Mouse (Mus musculus): ENCODE results near the gene Gm5800. TPM values are rescaled to one million over a fixed set of nuclear protein-coding genes. Genes with fewer than 3 reads are reported as not detected.
"Not testable (repeated sequence)": the region's sequence is repeated elsewhere in the genome, so short reads cannot be mapped to it uniquely, and the experiment has no call there.

Gm5800 gene
- not detected in 2 replicates for polyA plus RNA-seq (2014; fragmentation: Nextera tagmentation; extraction: Ambion mirVana)

DNA sequence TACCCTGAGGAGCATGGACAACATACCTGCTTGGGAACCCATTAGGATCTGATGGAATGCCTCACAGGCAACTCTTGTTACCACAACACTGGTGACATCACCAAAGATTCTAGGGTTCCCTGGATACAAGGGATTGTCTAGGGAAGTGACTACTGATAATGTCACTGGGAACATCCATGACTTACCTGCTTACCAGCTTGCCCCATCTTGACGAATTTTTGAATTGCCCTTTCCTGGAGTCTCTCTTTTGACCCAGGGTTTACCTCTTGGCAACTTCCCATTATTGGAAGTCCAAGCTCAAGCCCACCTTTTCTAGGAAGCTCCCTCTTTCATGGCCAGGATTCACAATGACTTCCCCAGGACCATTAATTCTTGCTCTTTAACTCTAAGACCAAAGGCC is at the start of gene Gm5800:
Gm5800 (minus strand) TSS at position 101 of the 400 bp plus-strand sequence.
- DNase-seq (no peak), ATAC-seq (ENCODE audit: low FRiP score, low TSS enrichment) (no peak)
- WGBS = 68% methylated on average over 1 of the region's 1 CpGs
- Histone ChIP-seq H3K9ac (replicated peaks; ENCODE audit: low read length) (no peak within 1 kb of the TSS), H3K27me3 (ENCODE audit: control insufficient read depth, insufficient read depth, low read length) (no peaks in the 10 kb centered on the region), H3K4me2 (ENCODE audit: low read length) (no peak within 1 kb of the TSS), H3K9me3 (ENCODE audit: control insufficient read depth, low read length) (no peaks in the 10 kb centered on the region), H3K27ac (replicated peaks; ENCODE audit: low read depth, low read length) (no peak within 1 kb of the TSS), H3K4me1 (ENCODE audit: control insufficient read depth, insufficient read depth, low read length) (no peaks in the 10 kb centered on the region), H3K36me3 (ENCODE audit: control insufficient read depth, insufficient read depth, low read length) (no peaks in the 10 kb centered on the region), H3K4me3 (replicated peaks; ENCODE audit: low read depth, low read length) (no peak within 1 kb of the TSS)

DNA sequence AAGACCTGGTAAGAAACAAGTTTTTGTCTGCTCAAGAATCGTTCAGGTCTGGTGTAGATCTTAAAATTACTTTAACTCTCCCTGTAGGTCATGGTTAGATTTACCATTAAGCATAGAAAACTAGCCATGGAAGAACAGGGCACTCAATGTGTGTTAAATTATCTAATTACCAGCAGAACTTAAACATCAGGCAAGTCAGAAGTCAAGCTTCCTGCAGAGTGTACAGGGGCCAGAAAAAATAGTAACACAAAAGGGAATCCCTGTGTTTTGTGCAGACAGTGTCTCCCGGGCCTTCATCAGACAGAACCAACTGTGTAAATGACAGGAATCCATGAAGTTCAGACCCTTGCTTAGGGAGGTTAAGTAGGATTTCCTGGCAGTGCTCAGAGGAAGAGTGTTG is 39.0 kb upstream of the Gm5800 start:
- Histone ChIP-seq H3K9me3 (ENCODE audit: control insufficient read depth, low read length) (no peaks in the 10 kb centered on the region), H3K36me3 (ENCODE audit: control insufficient read depth, insufficient read depth, low read length) (no peaks in the 10 kb centered on the region), H3K4me2 (ENCODE audit: low read length) (no peak overlapping the region), H3K9ac (replicated peaks; ENCODE audit: low read length) (no peak overlapping the region), H3K4me3 (replicated peaks; ENCODE audit: low read depth, low read length) (no peak overlapping the region), H3K27ac (replicated peaks; ENCODE audit: low read depth, low read length) (no peak overlapping the region), H3K27me3 (ENCODE audit: control insufficient read depth, insufficient read depth, low read length) (no peaks in the 10 kb centered on the region), H3K4me1 (ENCODE audit: control insufficient read depth, insufficient read depth, low read length) (no peaks in the 10 kb centered on the region)
- DNase-seq = no peak
- ATAC-seq (ENCODE audit: low FRiP score, low TSS enrichment) = no peak
- 74% methylated on average over 2 of the region's 2 CpGs for WGBS

DNA sequence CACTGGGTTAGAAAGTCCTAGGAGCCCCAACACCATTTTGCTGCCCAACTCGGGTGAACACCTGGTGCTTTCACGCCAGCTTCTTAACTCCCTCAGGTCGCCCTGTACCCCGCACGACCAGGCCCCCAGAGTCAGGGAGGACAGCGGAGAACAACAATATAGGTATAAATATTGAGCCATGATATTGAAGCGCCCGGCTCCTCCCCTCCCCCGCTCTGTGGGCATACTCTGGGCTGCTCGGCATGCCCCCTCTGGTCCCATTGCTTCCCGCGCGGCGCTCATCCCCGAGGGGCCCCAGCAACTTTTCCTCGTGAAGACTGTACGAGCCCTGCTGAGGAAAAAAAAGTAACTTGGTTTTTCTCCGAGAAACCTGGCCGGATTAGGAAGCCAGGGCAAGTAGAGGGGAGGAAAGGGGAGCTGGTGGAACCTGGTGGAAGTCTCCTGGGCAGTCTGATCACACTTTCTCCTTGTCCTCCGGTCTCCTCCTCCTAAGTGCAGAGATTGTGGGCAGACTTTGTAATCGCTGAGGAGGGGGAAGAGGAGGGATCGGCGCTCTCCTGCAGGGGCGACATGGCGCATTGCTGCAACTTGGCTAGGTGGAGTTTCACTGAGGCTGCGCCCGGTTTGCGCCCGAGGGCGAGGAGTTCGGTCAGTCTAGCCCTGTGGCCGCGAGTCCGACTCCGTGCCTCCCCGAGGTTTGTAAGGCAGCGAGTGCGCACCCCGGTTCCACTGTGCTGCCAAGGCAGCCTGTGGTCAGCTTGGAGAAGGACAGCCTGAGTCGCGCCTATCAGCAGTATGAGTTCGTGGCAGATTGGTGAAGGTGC is 23.6 kb upstream of the Gm5800 start:
- H3K4me3 ChIP-seq (replicated peaks; ENCODE audit: low read depth, low read length) = peak overlapping the region; percentile 30
- DNase-seq = peak; percentile 17
- no peak overlapping the region for H3K9ac ChIP-seq (replicated peaks; ENCODE audit: low read length)
- ATAC-seq (ENCODE audit: low FRiP score, low TSS enrichment) = no peak
- no peaks in the 10 kb centered on the region for H3K9me3 ChIP-seq (ENCODE audit: control insufficient read depth, low read length)
- no peaks in the 10 kb centered on the region for H3K36me3 ChIP-seq (ENCODE audit: control insufficient read depth, insufficient read depth, low read length)
- H3K4me1 ChIP-seq (ENCODE audit: control insufficient read depth, insufficient read depth, low read length) = peaks cover 9% of the 10 kb centered on the region; the same call in 1 of the 2 replicates
- under 1% methylated on average over 42 of the region's 42 CpGs for WGBS
- peak overlapping the region; percentile 54 for H3K4me2 ChIP-seq (ENCODE audit: low read length)
- no peak overlapping the region for H3K27ac ChIP-seq (replicated peaks; ENCODE audit: low read depth, low read length)
- peaks cover 40% of the 10 kb centered on the region for H3K27me3 ChIP-seq (ENCODE audit: control insufficient read depth, insufficient read depth, low read length)

DNA sequence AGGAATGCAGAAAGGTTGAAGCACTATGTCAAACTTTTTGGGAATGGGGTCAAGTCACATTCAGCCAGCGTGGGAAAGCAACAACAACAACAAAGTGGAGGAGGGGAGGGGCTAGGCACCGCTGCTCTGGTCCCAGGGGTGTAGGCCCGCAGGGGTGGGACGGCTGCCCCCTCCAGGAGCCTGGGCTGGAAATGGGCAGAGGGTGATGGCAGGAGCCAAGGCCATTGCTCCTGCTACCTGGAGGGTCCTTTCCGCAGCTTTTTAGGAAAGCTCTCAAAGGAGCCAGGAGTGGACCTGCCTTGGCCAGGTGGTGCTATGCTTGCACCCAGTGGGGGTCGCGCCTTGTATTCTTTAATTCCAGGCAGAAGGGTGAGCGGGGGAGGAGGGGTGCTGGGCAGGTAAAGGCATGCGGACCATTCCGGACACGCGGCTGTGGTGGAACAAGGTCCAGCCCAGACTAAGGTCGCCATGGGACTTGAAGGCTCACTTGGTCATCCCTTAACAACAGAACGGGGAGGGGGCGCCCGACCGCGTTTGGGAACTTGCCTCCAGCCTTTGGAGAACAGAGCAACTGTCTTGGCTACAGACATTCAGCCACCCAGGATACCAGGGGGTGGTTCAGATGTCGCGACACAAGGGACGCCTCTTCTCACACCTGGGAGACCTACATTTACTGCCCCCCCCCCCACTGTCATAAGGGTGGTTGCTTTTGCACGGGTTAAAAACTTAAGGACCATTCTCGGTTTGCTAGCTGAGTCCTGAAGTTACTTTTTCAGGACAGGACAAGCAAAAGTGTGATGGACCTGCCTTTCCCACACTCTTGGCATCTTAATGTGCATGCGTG is 22.4 kb upstream of the Gm5800 start:
- ATAC-seq (ENCODE audit: low FRiP score, low TSS enrichment) = peak; percentile 31; the same call in 1 of the 2 replicates
- H3K9ac ChIP-seq (replicated peaks; ENCODE audit: low read length) = no peak overlapping the region
- no peak overlapping the region for H3K27ac ChIP-seq (replicated peaks; ENCODE audit: low read depth, low read length)
- 1% methylated on average over 24 of the region's 24 CpGs for WGBS
- H3K4me3 ChIP-seq (replicated peaks; ENCODE audit: low read depth, low read length) = peak overlapping the region; percentile 18; the same call in 1 of the 2 replicates
- H3K4me1 ChIP-seq (ENCODE audit: control insufficient read depth, insufficient read depth, low read length) = peaks cover 9% of the 10 kb centered on the region; the same call in 1 of the 2 replicates
- peaks cover 40% of the 10 kb centered on the region for H3K27me3 ChIP-seq (ENCODE audit: control insufficient read depth, insufficient read depth, low read length)
- no peaks in the 10 kb centered on the region for H3K9me3 ChIP-seq (ENCODE audit: control insufficient read depth, low read length)
- H3K36me3 ChIP-seq (ENCODE audit: control insufficient read depth, insufficient read depth, low read length) = no peaks in the 10 kb centered on the region
- DNase-seq = no peak
- peak overlapping the region; percentile 47 for H3K4me2 ChIP-seq (ENCODE audit: low read length)

DNA sequence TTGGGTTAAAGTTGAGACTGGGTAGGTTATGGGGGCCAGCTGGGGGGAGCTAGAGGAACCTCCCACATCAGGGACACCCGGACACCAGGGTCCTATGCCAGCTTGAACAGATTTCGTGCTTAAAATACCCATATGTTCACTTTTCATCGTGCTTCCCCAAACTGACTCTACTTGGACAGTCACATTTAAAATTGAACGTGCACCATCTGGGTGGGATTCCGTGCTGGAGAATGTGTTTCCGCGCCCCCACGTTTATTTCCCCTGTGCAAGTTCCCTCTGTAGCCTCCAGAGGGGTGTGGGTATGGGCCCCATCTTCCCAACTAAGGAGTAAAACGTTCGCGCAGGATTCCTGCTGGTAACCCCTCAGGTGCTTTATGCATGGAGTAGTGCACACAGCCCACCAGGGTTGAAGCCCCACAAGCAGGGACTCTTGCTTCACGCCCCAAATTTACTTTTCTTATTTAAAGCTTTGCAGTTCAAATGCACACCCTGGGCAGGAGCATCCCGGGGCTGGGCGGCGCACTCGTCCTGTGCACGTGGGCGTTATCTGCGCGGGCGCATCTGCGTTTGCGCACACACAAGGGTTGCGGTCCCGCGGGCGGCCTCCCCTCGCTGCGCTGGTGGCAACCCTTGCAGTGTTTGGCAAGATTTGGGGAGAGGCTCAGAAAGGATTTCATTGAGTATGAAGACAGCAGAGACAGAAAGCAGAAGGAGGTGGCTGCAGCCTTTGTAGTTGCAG is 21.6 kb upstream of the Gm5800 start:
- Histone ChIP-seq H3K4me1 (ENCODE audit: control insufficient read depth, insufficient read depth, low read length) (peaks cover 9% of the 10 kb centered on the region; the same call in 1 of the 2 replicates), H3K4me2 (ENCODE audit: low read length) (peak overlapping the region; percentile 47), H3K9ac (replicated peaks; ENCODE audit: low read length) (no peak overlapping the region), H3K36me3 (ENCODE audit: control insufficient read depth, insufficient read depth, low read length) (no peaks in the 10 kb centered on the region), H3K27me3 (ENCODE audit: control insufficient read depth, insufficient read depth, low read length) (peaks cover 40% of the 10 kb centered on the region), H3K4me3 (replicated peaks; ENCODE audit: low read depth, low read length) (peak overlapping the region; percentile 18; the same call in 1 of the 2 replicates), H3K27ac (replicated peaks; ENCODE audit: low read depth, low read length) (no peak overlapping the region), H3K9me3 (ENCODE audit: control insufficient read depth, low read length) (no peaks in the 10 kb centered on the region)
- DNase-seq (no peak), ATAC-seq (ENCODE audit: low FRiP score, low TSS enrichment) (no peak; the same call in 1 of the 2 replicates)
- WGBS = 2% methylated on average over 29 of the region's 29 CpGs

DNA sequence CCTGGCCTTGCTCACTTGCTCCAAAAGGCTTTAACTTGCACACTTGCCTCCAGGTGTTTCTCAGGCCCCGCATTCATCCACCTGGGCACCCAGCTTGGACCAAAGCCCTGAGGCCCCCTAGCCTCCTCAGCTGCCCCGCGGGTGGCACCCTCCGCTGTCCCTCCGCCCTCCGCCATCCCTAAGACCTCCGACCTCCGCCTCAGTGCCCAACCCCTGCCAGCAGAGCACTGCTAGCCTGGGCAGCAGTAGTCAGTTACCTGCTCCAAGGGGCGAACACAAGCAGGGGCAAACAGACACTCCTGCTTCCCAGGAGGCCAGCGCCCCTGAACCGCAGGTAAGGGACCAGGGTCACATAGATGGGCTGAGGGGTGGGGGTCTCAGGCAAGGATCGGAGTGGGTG is 21.0 kb upstream of the Gm5800 start:
- 12% methylated on average over 12 of the region's 12 CpGs for WGBS
- no peak for DNase-seq
- no peak overlapping the region for H3K4me3 ChIP-seq (replicated peaks; ENCODE audit: low read depth, low read length)
- ATAC-seq (ENCODE audit: low FRiP score, low TSS enrichment) = peak; percentile 27; the same call in 1 of the 2 replicates
- H3K36me3 ChIP-seq (ENCODE audit: control insufficient read depth, insufficient read depth, low read length) = no peaks in the 10 kb centered on the region
- no peak overlapping the region for H3K27ac ChIP-seq (replicated peaks; ENCODE audit: low read depth, low read length)
- H3K9me3 ChIP-seq (ENCODE audit: control insufficient read depth, low read length) = no peaks in the 10 kb centered on the region
- H3K4me1 ChIP-seq (ENCODE audit: control insufficient read depth, insufficient read depth, low read length) = peaks cover 9% of the 10 kb centered on the region; the same call in 1 of the 2 replicates
- H3K4me2 ChIP-seq (ENCODE audit: low read length) = no peak overlapping the region
- H3K9ac ChIP-seq (replicated peaks; ENCODE audit: low read length) = no peak overlapping the region
- H3K27me3 ChIP-seq (ENCODE audit: control insufficient read depth, insufficient read depth, low read length) = peaks cover 40% of the 10 kb centered on the region

DNA sequence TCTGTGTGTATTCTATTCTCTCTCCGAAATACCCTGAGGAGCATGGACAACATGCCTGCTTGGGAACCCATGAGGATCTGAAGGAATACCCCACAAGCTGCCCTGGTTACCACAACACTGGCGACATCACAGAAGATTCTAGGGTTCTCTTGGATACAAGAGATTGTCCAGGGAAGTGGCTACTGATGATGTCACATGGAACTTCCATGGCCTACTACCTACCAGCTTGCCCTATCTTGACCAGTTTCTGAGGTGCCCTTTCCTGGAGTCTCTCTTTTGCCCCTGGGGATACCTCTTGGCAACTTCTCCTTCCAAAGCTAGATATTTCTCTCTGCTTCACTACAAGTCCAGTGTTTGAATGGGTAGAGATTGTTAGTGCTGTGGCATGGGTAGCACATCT is 21.6 kb downstream of the Gm5800 start, which contains the start of gene Gm17079:
Gm17079 (minus strand) TSS at position 101 of the 400 bp plus-strand sequence.
- not testable (repeated sequence) for H3K27ac ChIP-seq (replicated peaks; ENCODE audit: low read depth, low read length); DNase-seq; H3K9me3 ChIP-seq (ENCODE audit: control insufficient read depth, low read length); H3K4me1 ChIP-seq (ENCODE audit: control insufficient read depth, insufficient read depth, low read length); H3K27me3 ChIP-seq (ENCODE audit: control insufficient read depth, insufficient read depth, low read length); H3K4me3 ChIP-seq (replicated peaks; ENCODE audit: low read depth, low read length); H3K4me2 ChIP-seq (ENCODE audit: low read length); H3K9ac ChIP-seq (replicated peaks; ENCODE audit: low read length); H3K36me3 ChIP-seq (ENCODE audit: control insufficient read depth, insufficient read depth, low read length); ATAC-seq (ENCODE audit: low FRiP score, low TSS enrichment)
- 83% methylated on average over 1 of the region's 2 CpGs for WGBS

DNA sequence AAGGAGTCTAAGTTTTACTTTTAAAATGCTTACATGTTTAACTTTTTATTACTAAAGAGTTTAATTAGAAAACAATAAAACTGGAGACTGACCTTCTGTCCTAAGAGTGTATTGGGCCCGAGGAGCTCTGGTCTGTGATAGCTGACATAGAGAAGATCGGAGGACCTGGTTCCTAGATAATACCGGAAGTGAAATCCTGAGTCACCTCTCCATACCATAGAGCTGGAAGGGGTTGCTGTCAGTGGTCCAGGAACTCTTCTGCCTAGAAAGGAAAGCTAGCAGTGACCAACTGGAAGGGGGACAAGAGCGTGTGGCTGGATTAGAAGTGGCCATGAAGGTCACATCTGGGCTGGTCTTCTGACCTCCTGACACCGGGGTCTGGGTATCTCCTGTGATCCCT is 39.7 kb downstream of the Gm5800 start:
- Histone ChIP-seq H3K4me3 (replicated peaks; ENCODE audit: low read depth, low read length) (no peak overlapping the region), H3K4me1 (ENCODE audit: control insufficient read depth, insufficient read depth, low read length) (no peaks in the 10 kb centered on the region), H3K27me3 (ENCODE audit: control insufficient read depth, insufficient read depth, low read length) (no peaks in the 10 kb centered on the region), H3K4me2 (ENCODE audit: low read length) (no peak overlapping the region), H3K36me3 (ENCODE audit: control insufficient read depth, insufficient read depth, low read length) (no peaks in the 10 kb centered on the region), H3K9ac (replicated peaks; ENCODE audit: low read length) (no peak overlapping the region), H3K9me3 (ENCODE audit: control insufficient read depth, low read length) (no peaks in the 10 kb centered on the region), H3K27ac (replicated peaks; ENCODE audit: low read depth, low read length) (no peak overlapping the region)
- ATAC-seq (ENCODE audit: low FRiP score, low TSS enrichment) (no peak), DNase-seq (no peak)
- WGBS = 88% methylated on average over 5 of the region's 5 CpGs

Measured in midbrain, embryonic 14.5 days (tissue).